Mouse (Mus musculus) MEL (cell line): ENCODE data around the gene Tub.

ENCODE experiments used
- CTCF ChIP-seq, 3 experiments: IDR thresholded peaks in 2 of 3; conservative IDR thresholded peaks in 1 of 3; 2 replicates each; pipeline ENCODE4 v1.5.1; 2011 to 2012; ENCODE audit warnings: low read length in 3 of 3, low read depth in 2 of 3, mild to moderate bottlenecking in 2 of 3, improper control_type of control experiment in 1 of 3, inconsistent platforms in 1 of 3, mixed read lengths in 1 of 3, moderate library complexity in 1 of 3; ENCODE audit not compliant: control insufficient read depth in 1 of 3, insufficient read depth in 1 of 3, poor library complexity in 1 of 3, severe bottlenecking in 1 of 3
- EP300 ChIP-seq, 2 experiments: IDR thresholded peaks; 2 replicates each; pipeline ENCODE4 v1.6.1; 2011; ENCODE audit warnings: improper control_type of control experiment in 2 of 2, low read length in 2 of 2, low read depth in 1 of 2, mild to moderate bottlenecking in 1 of 2
- GABPA ChIP-seq: IDR thresholded peaks from 2 replicates; pipeline ENCODE4 v1.6.1; 2012; ENCODE audit warnings: low read depth, mild to moderate bottlenecking, inconsistent platforms, low read length, improper control_type of control experiment, moderate library complexity
- GATA1 ChIP-seq: IDR thresholded peaks from 2 replicates; pipeline ENCODE4 v1.6.1; 2011; ENCODE audit warnings: low read depth, low read length, improper control_type of control experiment
- KAT2A ChIP-seq: conservative IDR thresholded peaks from 2 replicates; pipeline ENCODE4 v1.6.1; 2012; ENCODE audit warnings: low read depth, low read length, improper control_type of control experiment, inconsistent platforms
- NRF1 ChIP-seq: IDR thresholded peaks from 2 replicates; pipeline ENCODE4 v1.6.1; 2014; ENCODE audit warnings: low read depth, mild to moderate bottlenecking, inconsistent platforms, low read length, improper control_type of control experiment, moderate library complexity; ENCODE audit not compliant: poor library complexity, insufficient read depth, severe bottlenecking
- POLR2A ChIP-seq, 2 experiments: IDR thresholded peaks; 2 replicates each; pipeline ENCODE4 v1.6.1; 2011 to 2012; ENCODE audit warnings: low read length in 2 of 2, mild to moderate bottlenecking in 2 of 2, control low read depth in 1 of 2, improper control_type of control experiment in 1 of 2, low read depth in 1 of 2, moderate library complexity in 1 of 2; ENCODE audit not compliant: control insufficient read depth in 1 of 2, insufficient read depth in 1 of 2, poor library complexity in 1 of 2
- TAL1 ChIP-seq: IDR thresholded peaks from 2 replicates; pipeline ENCODE4 v1.6.1; 2012; ENCODE audit warnings: mild to moderate bottlenecking, inconsistent platforms, low read length, moderate library complexity, mixed read lengths
- TBP ChIP-seq: IDR thresholded peaks from 2 replicates; pipeline ENCODE4 v1.8.0; 2011; ENCODE audit warnings: low read depth, low read length, improper control_type of control experiment
- UBTF ChIP-seq: IDR thresholded peaks from 2 replicates; pipeline ENCODE4 v1.6.1; 2012; ENCODE audit warnings: low read depth, mild to moderate bottlenecking, inconsistent platforms, low read length, improper control_type of control experiment, moderate library complexity, borderline replicate concordance; ENCODE audit not compliant: insufficient read depth
- ZKSCAN1 ChIP-seq: IDR thresholded peaks from 2 replicates; pipeline ENCODE4 v1.6.1; 2012; ENCODE audit warnings: low read depth, mild to moderate bottlenecking, inconsistent platforms, low read length, improper control_type of control experiment, moderate library complexity

DNA sequence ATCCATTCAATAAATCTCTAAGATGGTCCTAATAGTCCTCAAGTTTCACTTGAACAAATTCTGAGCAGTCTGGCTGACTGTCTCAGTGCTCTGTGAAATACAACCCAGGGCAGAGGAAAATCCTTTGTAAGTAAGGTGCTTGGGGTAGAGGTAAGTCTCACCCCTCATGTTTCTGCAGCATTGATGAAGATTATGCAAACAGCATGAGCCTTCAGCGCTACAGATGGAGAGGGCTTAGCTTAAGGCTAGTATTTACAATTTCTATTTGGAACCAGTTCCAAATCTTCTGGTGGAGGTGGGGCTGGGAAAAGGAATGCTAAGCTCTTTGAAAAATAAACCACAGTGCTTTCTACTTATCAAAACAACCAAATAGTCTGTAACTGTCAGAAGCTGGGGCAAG lies 88.8 kb downstream of the Tub start:
- TF ChIP-seq NRF1 (no peak), TAL1 (no peak), TBP (no peak), EP300 (IDR thresholded peaks at IDR 0.05; ENCODE audit: low read depth in 1 of 2, low read length in 2 of 2) (no peak), CTCF (IDR thresholded peaks at IDR 0.05 in 2 of 3, conservative IDR thresholded peaks at IDR 0.05 in 1 of 3; ENCODE audit: control insufficient read depth in 1 of 3, insufficient read depth in 1 of 3, low read depth in 2 of 3, low read length in 3 of 3, poor library complexity in 1 of 3, severe bottlenecking in 1 of 3) (no peak), KAT2A (no peak), POLR2A (IDR thresholded peaks at IDR 0.05; ENCODE audit: control insufficient read depth in 1 of 2, insufficient read depth in 1 of 2, low read depth in 1 of 2, low read length in 2 of 2, poor library complexity in 1 of 2) (no peak), UBTF (no peak), GATA1 (no peak), GABPA (no peak), ZKSCAN1 (no peak)
